Mouse (Mus musculus): Measurements from ENCODE around the gene Mpv17l2. TPM values are rescaled to one million over a fixed set of nuclear protein-coding genes. Genes with fewer than 3 reads are reported as not detected.

Mpv17l2 gene
- total RNA-seq, 1 experiment from 2014 or later, result 10.6 TPM

GRCm38 (mm10) chr8:70729808-70730475 is 30.8 kb downstream of the Mpv17l2 start:
- ATAC-seq (replicated peaks; ENCODE audit: low read depth, poor library complexity, severe bottlenecking), result peak; percentile 73

GRCm38 (mm10) chr8:70726721-70727120 is 34.0 kb downstream of the Mpv17l2 start:
- ATAC-seq (replicated peaks; ENCODE audit: low read depth, poor library complexity, severe bottlenecking), result no peak

GRCm38 (mm10) chr8:70725792-70726447 is 34.8 kb downstream of the Mpv17l2 start:
- no peak; the same call in 1 of the 2 replicates for ATAC-seq (replicated peaks; ENCODE audit: low read depth, poor library complexity, severe bottlenecking)

GRCm38 (mm10) chr8:70724216-70724615 is 36.5 kb downstream of the Mpv17l2 start:
- no peak for ATAC-seq (replicated peaks; ENCODE audit: low read depth, poor library complexity, severe bottlenecking)

GRCm38 (mm10) chr8:70723486-70724210 is 37.1 kb downstream of the Mpv17l2 start, which contains the start of gene Pde4c:
Pde4c (plus strand) TSS chr8:70723720.
- ATAC-seq (replicated peaks; ENCODE audit: low read depth, poor library complexity, severe bottlenecking), result no peak

- no peak for ATAC-seq (replicated peaks; ENCODE audit: low read depth, poor library complexity, severe bottlenecking)
Measured at GRCm38 (mm10) chr8:70721601-70722000, 39.1 kb downstream of the Mpv17l2 start.

GRCm38 (mm10) chr8:70720739-70721138 is 40.0 kb downstream of the Mpv17l2 start:
- peak; percentile 70 for ATAC-seq (replicated peaks; ENCODE audit: low read depth, poor library complexity, severe bottlenecking)

- no peak for ATAC-seq (replicated peaks; ENCODE audit: low read depth, poor library complexity, severe bottlenecking)
Measured at GRCm38 (mm10) chr8:70719796-70720270, 40.9 kb downstream of the Mpv17l2 start.

GRCm38 (mm10) chr8:70718297-70718696 is 42.4 kb downstream of the Mpv17l2 start, which contains the start of gene Gm3336:
Gm3336 (plus strand) TSS chr8:70718543.
- ATAC-seq (replicated peaks; ENCODE audit: low read depth, poor library complexity, severe bottlenecking), result peak; percentile 77

- ATAC-seq (replicated peaks; ENCODE audit: low read depth, poor library complexity, severe bottlenecking), result no peak
Measured at GRCm38 (mm10) chr8:70716521-70717400, 44.0 kb downstream of the Mpv17l2 start.

- ATAC-seq (replicated peaks; ENCODE audit: low read depth, poor library complexity, severe bottlenecking), result no peak
Measured at GRCm38 (mm10) chr8:70715086-70715485, 45.7 kb downstream of the Mpv17l2 start.

- no peak for ATAC-seq (replicated peaks; ENCODE audit: low read depth, poor library complexity, severe bottlenecking)
Measured at GRCm38 (mm10) chr8:70713991-70714390, 46.8 kb downstream of the Mpv17l2 start.

GRCm38 (mm10) chr8:70711041-70711440 is 49.7 kb downstream of the Mpv17l2 start:
- no peak for ATAC-seq (replicated peaks; ENCODE audit: low read depth, poor library complexity, severe bottlenecking)

- no peak for ATAC-seq (replicated peaks; ENCODE audit: low read depth, poor library complexity, severe bottlenecking)
Measured at GRCm38 (mm10) chr8:70710296-70710695, 50.5 kb downstream of the Mpv17l2 start.

GRCm38 (mm10) chr8:70709794-70710193 is 51.0 kb downstream of the Mpv17l2 start:
- ATAC-seq (replicated peaks; ENCODE audit: low read depth, poor library complexity, severe bottlenecking), result no peak

Other genes starting within 250 kb of the Mpv17l2 start
- 95.9 and 128 TPM in 2 replicates for gene Fkbp8, start 233.2 kb downstream of the Mpv17l2 start, total RNA-seq (2017)
- 70.8 and 71.1 TPM in 2 replicates for gene Kxd1, start 233.0 kb downstream of the Mpv17l2 start, total RNA-seq (2017)
- 8.1 and 10.5 TPM in 2 replicates for gene Ell, start 221.5 kb downstream of the Mpv17l2 start, total RNA-seq (2017)
- 35.0 and 43.9 TPM in 2 replicates for gene Isyna1, start 166.6 kb downstream of the Mpv17l2 start, total RNA-seq (2017)
- gene Ssbp4, start 152.1 kb downstream of the Mpv17l2 start, total RNA-seq (2017), result 43.8 and 58.4 TPM in 2 replicates
- 1.6 and 2.6 TPM in 2 replicates for gene Lrrc25, start 144.8 kb downstream of the Mpv17l2 start, total RNA-seq (2017)
- 0.29 TPM in 1 of 2 replicates, not detected in the other for gene Gdf15, start 128.5 kb downstream of the Mpv17l2 start, total RNA-seq (2017)
- gene Pgpep1, start 100.6 kb downstream of the Mpv17l2 start, total RNA-seq (2017), result 3.2 and 3.6 TPM in 2 replicates
- 129 and 163 TPM in 2 replicates for gene Lsm4, start 87.7 kb downstream of the Mpv17l2 start, total RNA-seq (2017)
- 54.4 and 58.2 TPM in 2 replicates for gene Jund, start 62.0 kb downstream of the Mpv17l2 start, total RNA-seq (2017)
- gene Iqcn, start 57.5 kb downstream of the Mpv17l2 start, total RNA-seq (2017), result 0.05 TPM in 1 of 2 replicates, not detected in the other
- not detected in 2 replicates for gene Gm3336, start 42.4 kb downstream of the Mpv17l2 start, total RNA-seq (2017)
- gene Pde4c, start 37.2 kb downstream of the Mpv17l2 start, total RNA-seq (2017), result 0.09 TPM in 1 of 2 replicates, not detected in the other
- gene Rab3a, start 6.3 kb downstream of the Mpv17l2 start, total RNA-seq (2017), result 1.5 and 4.2 TPM in 2 replicates
- 19.8 and 23.7 TPM in 2 replicates for gene Pik3r2, start 15.8 kb upstream of the Mpv17l2 start, total RNA-seq (2017)
- 21.7 and 22.2 TPM in 2 replicates for gene Mast3, start 44.1 kb upstream of the Mpv17l2 start, total RNA-seq (2017)
- 1.6 and 3.5 TPM in 2 replicates for gene Il12rb1, start 47.5 kb upstream of the Mpv17l2 start, total RNA-seq (2017)
- gene Arrdc2, start 78.8 kb upstream of the Mpv17l2 start, total RNA-seq (2017), result 7.3 and 19.9 TPM in 2 replicates
- 0.18 and 1.3 TPM in 2 replicates for gene Kcnn1, start 102.3 kb upstream of the Mpv17l2 start, total RNA-seq (2017)
- gene Ccdc124, start 113.0 kb upstream of the Mpv17l2 start, total RNA-seq (2017), result 28.6 and 40.6 TPM in 2 replicates
- gene Slc5a5, start 131.8 kb upstream of the Mpv17l2 start, total RNA-seq (2017), result 0.10 and 0.14 TPM in 2 replicates
- 2,479 and 2,482 TPM in 2 replicates for gene Rpl18a, start 136.5 kb upstream of the Mpv17l2 start, total RNA-seq (2017)
- gene Map1s, start 145.0 kb upstream of the Mpv17l2 start, total RNA-seq (2017), result 14.0 and 15.0 TPM in 2 replicates